Mouse (Mus musculus) left cerebral cortex, adult 18-20 months (tissue): Measurements from ENCODE around the gene Vmn2r108. TPM values are rescaled to one million over a fixed set of nuclear protein-coding genes. Genes with fewer than 3 reads are reported as not detected.
"Not testable (repeated sequence)": the region's sequence is repeated elsewhere in the genome, so short reads cannot be mapped to it uniquely, and the experiment has no call there.

ENCODE experiments used
- DNase-seq, 2 experiments: peaks; one replicate each; pipeline ENCODE4 v3.0.0; 2021 to 2022; ENCODE audit warnings: low spot score in 2 of 2, mixed read lengths in 1 of 2
- long read RNA-seq, 2 experiments: library from polyadenylated mRNA; stranded (forward); transcript quantifications; one replicate each; pipeline ENCODE4 v2.0.0; 2021
- total RNA-seq, 2 experiments: library from RNA; stranded (reverse); gene quantifications; 2 replicates each; pipeline ENCODE4 v1.2.3; 2021

Gene Vmn2r108
- not detected for total RNA-seq
- long read RNA-seq, experiment 1: 0 reads
- long read RNA-seq, experiment 2: 0 reads

GRCm38 (mm10) chr17:20481231-20481630 is at the start of gene Vmn2r108:
Gene Vmn2r108, minus strand, starts transcription at chr17:20481331.
- DNase-seq: no peak

- DNase-seq: not testable (repeated sequence)
Measured at GRCm38 (mm10) chr17:20508247-20508646, 27.1 kb upstream of the Vmn2r108 start.

GRCm38 (mm10) chr17:20497858-20498257 is 16.7 kb upstream of the Vmn2r108 start, which contains the start of gene Vmn1r225:
Gene Vmn1r225, plus strand, starts transcription at chr17:20498158.
- no peak for DNase-seq

- DNase-seq: no peak
Measured at GRCm38 (mm10) chr17:20473311-20473710, 7.8 kb downstream of the Vmn2r108 start.

GRCm38 (mm10) chr17:20439263-20439662 is 41.9 kb downstream of the Vmn2r108 start:
- no peak for DNase-seq

- no peak for DNase-seq
Measured at GRCm38 (mm10) chr17:20413846-20414245, 67.3 kb downstream of the Vmn2r108 start, which contains the start of gene Vmn1r224. Gene Vmn1r224, plus strand, starts transcription at chr17:20414146.

Other genes starting within 250 kb of the Vmn2r108 start
- not detected for gene Vmn2r105, start 246.3 kb downstream of the Vmn2r108 start, total RNA-seq
- gene Vmn2r106, start 195.8 kb downstream of the Vmn2r108 start, total RNA-seq: not detected
- not detected for gene Vmn2r107, start 136.1 kb downstream of the Vmn2r108 start, total RNA-seq
- gene Vmn1r224, start 67.2 kb downstream of the Vmn2r108 start, total RNA-seq: not detected
- gene Vmn1r225, start 16.8 kb upstream of the Vmn2r108 start, total RNA-seq: not detected
- gene Vmn2r109, start 83.4 kb upstream of the Vmn2r108 start, total RNA-seq: not detected
- not detected for gene Vmn2r110, start 115.1 kb upstream of the Vmn2r108 start, total RNA-seq
- gene Fpr-rs3, start 143.5 kb upstream of the Vmn2r108 start, total RNA-seq: not detected
- not detected for gene Vmn1r226, start 201.5 kb upstream of the Vmn2r108 start, total RNA-seq
- not detected for gene Vmn1r227, start 248.5 kb upstream of the Vmn2r108 start, total RNA-seq